Mouse (Mus musculus) liver, postnatal 0 days (tissue): ENCODE measurements around the gene Copz1.

Experiments used
- CTCF ChIP-seq: sonication (generic); IDR thresholded peaks from 2 replicates; pipeline ENCODE4 v1.5.1; 2016; ENCODE audit warnings: antibody characterized with exemption, low read depth
- EP300 ChIP-seq: IDR thresholded peaks from 2 replicates; pipeline ENCODE4 v1.6.1; 2016; ENCODE audit warnings: antibody characterized with exemption, low read depth, mild to moderate bottlenecking

- peak; percentile 36; the same call in 1 of the 2 replicates for TF ChIP-seq CTCF
- TF ChIP-seq EP300 = no peak
These were observed 67.4 kb downstream of the Copz1 start, which contains the start of gene Zfp385a for GRCm38 (mm10) chr15:103339961-103340337.
